Mouse (Mus musculus): Measurements from ENCODE around the gene Gm1113. TPM values are rescaled to one million over a fixed set of nuclear protein-coding genes. Genes with fewer than 3 reads are reported as not detected.

The Gm1113 gene
- total RNA-seq, 2 experiments from 2014 or later, result not detected

- DNase-seq, result no peak
Measured at GRCm38 (mm10) chr9:35475394-35475793, 42.7 kb downstream of the Gm1113 start.

GRCm38 (mm10) chr9:35474104-35474724 is 43.9 kb downstream of the Gm1113 start:
- DNase-seq, result no peak

GRCm38 (mm10) chr9:35468913-35469312 is 49.2 kb downstream of the Gm1113 start:
- no peak for DNase-seq

- DNase-seq, result no peak
Measured at GRCm38 (mm10) chr9:35467264-35467817, 50.7 kb downstream of the Gm1113 start.

GRCm38 (mm10) chr9:35459594-35459993 is 58.5 kb downstream of the Gm1113 start:
- no peak for DNase-seq

Other genes with a start within 250 kb of the Gm1113 start
- gene Cdon, start 97.1 kb downstream of the Gm1113 start, total RNA-seq (2021), result 10 to 100 TPM; 29.5 to 37.8 TPM
- gene Ddx25, start 40.3 kb upstream of the Gm1113 start, total RNA-seq (2021), result under 1 TPM; 0.05 to 0.09 TPM
- 10 to 100 TPM; 10.6 to 11.9 TPM for gene Pus3, start 40.3 kb upstream of the Gm1113 start, total RNA-seq (2021)
- under 1 TPM; 0.23 to 0.52 TPM for gene Pate2, start 52.0 kb upstream of the Gm1113 start, total RNA-seq (2021)
- 1 to 10 TPM; 1.4 to 2.3 TPM for gene Hyls1, start 52.1 kb upstream of the Gm1113 start, total RNA-seq (2021)
- not detected for gene Pate4, start 93.7 kb upstream of the Gm1113 start, total RNA-seq (2021)
- not detected for gene Pate3, start 129.9 kb upstream of the Gm1113 start, total RNA-seq (2021)
- gene Pate1, start 169.1 kb upstream of the Gm1113 start, total RNA-seq (2021), result not detected
- not detected for gene Gm17677, start 222.8 kb upstream of the Gm1113 start, total RNA-seq (2021)

Measured in gastrocnemius, postnatal 10 days (tissue).